Mouse (Mus musculus): ENCODE results near the gene Arhgap28.

DNA sequence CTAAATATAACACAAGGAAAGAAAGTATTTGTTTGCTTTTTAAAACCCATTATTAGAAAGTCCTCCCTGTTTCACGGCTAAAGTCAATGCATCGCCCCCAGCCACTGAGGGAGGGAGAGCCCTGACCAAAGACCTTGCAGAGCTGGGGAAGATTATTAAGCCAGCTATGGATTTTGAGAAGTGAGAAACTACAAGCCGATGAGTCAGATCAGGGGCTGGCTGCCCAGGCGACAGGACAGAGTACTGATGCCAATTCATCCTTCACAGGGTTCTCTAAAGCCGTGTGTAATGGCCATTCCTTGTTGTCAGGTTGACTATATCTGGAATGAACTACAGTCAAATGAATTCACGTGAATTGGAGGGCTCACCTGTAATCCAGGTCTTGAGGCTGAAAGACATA, 62.9 kb downstream of the Arhgap28 start:
- TF ChIP-seq CTCF (IDR thresholded peaks at IDR 0.05; ENCODE audit: low read depth) (no peak), EP300 (optimal IDR thresholded peaks at IDR 0.05) (no peak)
